Mouse (Mus musculus) heart, adult 18-20 months (tissue): ENCODE results near the gene Kat8. TPM values are rescaled to one million over a fixed set of nuclear protein-coding genes. Genes with fewer than 3 reads are reported as not detected.
"Not testable (repeated sequence)": the region's sequence is repeated elsewhere in the genome, so short reads cannot be mapped to it uniquely, and the experiment has no call there.

Source experiments
- DNase-seq, 2 experiments: peaks; one replicate each; pipeline ENCODE4 v3.0.0; 2021 to 2022; ENCODE audit warnings: mixed read lengths in 1 of 2
- long read RNA-seq, 2 experiments: library from polyadenylated mRNA; stranded (forward); transcript quantifications; one replicate each; pipeline ENCODE4 v2.0.0; 2021
- total RNA-seq, 2 experiments: library from RNA; stranded (reverse); gene quantifications; 2 replicates each; pipeline ENCODE4 v1.2.3; 2021

Gene Kat8
- total RNA-seq, result 10 to 100 TPM; 14.1 to 14.6 TPM
- long read RNA-seq, experiment 1, transcript Kat8-201 (11 exons, 1,579 nt), result major isoform, 14 of 16 reads
- long read RNA-seq, experiment 1, partial matches to known transcripts, result 0 of 16 reads
- long read RNA-seq, experiment 1, other reads (novel, unspliced or antisense), result 2 of 16 reads
- long read RNA-seq, experiment 2, transcript Kat8-201 (11 exons, 1,579 nt), result major isoform, 5 of 5 reads
- long read RNA-seq, experiment 2, partial matches to known transcripts, result 0 of 5 reads
- long read RNA-seq, experiment 2, other reads (novel, unspliced or antisense), result 0 of 5 reads

DNA sequence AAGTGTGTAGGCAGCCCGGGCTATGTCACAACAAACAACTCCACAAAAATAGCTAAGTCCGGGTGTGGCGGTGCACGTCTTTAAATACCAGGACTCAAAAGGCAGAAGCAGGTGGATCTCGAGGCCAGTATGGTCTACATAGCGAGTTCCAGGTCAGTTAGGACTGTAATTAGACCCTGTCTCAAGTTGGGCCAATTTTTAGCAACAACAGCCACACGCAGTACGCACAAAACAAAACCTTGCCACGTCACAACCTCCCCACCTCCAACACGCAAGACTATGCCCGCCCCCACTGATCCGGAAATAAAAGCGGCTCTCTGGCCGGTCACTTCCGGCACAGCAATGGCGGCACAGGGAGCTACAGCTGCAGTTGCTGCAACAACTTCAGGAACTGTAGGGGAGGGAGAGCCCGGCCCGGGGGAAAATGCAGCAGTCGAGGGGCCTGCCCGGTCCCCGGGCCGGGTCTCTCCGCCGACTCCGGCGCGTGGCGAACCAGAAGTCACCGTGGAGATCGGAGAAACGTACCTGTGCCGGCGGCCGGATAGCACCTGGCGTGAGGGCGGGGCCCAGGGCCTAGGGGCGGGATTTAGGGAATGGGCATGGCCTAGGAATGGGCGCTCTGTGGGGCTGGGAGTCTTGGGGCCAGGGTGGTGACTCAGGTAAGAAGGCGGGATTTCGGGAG, at the start of gene Kat8:
TSS of gene Kat8 (plus strand) at position 327 of the 682 bp plus-strand sequence.
- DNase-seq, result peak; percentile 91 to 94

DNA sequence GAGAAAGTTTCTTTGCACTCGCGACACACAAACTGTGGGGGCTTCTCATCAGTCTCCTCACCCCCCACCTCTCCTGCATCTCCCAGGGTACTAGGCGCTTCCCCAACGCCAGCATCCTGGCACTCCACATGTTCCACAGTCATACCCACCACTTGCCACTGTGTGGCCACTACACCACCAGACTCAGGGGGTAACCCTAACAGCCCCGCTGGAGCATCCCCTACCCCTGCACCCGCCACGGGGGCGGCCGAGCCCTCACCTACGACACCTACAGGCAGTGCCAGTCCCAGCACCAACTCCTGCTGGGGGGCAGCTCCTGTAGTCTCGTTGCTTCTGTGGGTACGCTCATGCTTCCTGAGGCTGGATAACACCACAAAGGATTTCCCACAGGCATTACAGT, 45.9 kb upstream of the Kat8 start:
- no peak for DNase-seq

- no peak for DNase-seq
These were observed 44.7 kb upstream of the Kat8 start for GRCm38 (mm10) chr7:127867641-127868040.

DNA sequence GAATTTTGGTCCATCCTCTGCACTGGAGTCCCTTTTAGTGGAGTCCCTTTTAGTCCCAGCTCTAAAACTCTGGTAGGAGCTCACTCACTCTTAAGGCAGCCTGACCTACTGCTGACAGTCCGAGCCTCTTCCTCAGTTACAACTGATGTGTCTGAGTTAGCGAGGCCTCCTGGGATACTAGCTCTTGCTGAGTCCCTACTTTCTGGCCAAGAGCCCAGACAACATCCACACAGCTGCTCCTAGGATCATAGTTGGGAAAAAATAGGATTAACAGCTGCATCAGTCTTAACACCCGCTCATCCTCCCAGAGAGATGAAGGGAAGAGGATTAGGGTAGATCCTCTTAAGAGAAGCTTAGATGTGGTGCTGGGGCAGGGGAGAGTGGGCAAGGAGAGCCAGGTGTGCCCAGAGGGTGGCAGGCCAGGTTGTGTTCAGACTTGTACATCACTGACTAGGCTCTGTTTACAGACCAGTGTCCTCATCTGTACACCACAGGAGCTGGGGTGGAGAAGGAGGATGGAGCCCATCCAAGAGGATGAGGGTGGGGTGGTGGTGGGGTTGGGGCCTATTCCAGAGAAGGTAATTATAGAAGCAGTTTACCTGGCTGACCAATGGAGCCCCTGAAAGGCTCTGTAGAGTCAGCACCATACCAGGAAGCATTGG, 43.0 kb upstream of the Kat8 start:
- DNase-seq, result peak; percentile 46 to 70

DNA sequence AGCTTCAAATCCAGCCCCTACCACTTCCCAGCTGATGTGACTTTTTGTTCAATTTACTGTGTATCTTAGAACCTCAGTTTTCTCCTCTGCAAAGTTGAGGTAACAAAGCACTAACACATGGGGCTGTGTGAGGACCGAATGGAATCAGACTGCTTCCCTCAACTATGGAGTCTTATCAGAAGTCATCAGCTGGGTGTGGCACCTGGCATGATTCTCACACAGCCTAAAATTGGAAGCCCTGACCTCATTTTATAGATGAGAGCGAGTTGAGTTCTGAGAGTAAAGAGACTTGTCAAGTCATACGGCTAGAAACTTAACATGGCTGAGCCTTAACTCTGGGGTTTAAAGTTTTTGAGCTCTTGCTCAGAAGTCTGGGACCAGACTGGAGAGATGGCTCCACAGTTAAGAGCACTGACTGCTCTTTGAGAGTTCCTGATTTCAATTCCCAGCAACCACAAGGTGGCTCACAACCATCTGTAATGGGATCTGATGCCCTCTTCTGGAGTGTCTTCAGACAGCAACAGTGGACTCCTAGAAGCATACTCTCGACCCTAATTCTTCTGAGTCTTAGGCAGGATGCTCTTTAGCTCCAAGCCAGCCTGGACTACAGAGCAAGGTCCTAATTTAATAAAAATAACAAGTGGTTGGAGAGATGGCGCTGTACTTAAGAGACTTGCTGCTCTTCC, 42.0 kb upstream of the Kat8 start:
- no peak for DNase-seq

DNA sequence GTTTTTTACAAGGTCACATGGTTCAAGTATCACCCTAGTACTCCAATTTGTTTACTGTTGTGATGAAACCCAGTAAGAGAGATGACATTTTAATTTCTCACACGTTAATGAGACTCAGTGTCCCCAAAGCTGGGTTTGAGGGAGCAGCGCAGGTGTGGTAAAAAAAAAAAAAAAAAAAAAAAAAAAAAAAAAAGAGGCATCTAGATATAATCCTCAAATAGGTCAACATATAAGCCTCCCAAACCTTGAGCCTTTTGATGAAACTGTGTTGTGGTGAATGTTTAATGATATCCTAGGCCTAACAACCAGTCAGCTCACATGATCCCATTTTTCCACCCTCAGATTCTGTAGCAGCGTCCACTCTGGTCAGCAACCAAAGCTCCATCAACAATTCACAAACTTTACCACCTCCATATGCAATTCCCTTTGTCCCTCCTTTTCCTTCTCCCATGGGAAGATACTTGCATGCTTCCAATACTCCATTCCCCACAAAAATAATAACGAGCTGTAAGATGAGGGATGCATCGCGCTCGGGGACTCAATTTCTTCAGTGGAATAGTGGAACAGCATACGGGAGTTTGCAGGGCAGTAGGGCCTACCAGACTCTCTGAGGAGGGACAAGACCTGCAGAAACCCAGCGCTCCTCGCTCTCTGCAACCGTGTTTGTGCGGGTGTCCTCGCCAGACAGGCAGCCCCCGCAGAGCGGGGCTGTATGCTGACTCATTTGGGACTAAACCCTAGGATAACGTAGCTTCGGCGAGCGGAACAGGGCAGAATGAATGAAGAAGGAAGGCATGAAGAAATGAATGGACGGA, 37.3 kb upstream of the Kat8 start:
- no peak for DNase-seq

DNA sequence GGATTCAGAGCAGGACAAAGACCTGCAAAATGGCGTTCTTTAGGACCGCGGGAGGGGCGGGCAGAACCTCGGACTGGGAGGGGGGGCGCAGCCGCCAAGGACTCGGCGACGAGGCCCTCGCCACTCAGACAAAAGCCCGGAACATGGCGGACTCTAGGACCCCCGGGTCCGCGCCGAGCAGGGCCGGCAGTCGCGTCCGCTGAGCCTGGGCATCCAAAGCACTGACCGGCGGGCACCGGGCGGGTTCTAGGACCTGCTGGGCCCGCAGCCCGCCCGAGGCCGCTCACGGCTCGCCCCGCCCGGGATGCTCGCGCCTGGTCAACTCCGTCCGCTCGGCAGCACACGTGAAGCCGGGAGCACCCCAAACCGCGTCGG, 36.7 kb upstream of the Kat8 start:
- peak; percentile 95 for DNase-seq

GRCm38 (mm10) chr7:127876041-127876466, 36.3 kb upstream of the Kat8 start, which contains the start of gene Zfp646:
Gene Zfp646, plus strand, starts transcription at chr7:127876221.
- peak; percentile 84 to 87 for DNase-seq

DNA sequence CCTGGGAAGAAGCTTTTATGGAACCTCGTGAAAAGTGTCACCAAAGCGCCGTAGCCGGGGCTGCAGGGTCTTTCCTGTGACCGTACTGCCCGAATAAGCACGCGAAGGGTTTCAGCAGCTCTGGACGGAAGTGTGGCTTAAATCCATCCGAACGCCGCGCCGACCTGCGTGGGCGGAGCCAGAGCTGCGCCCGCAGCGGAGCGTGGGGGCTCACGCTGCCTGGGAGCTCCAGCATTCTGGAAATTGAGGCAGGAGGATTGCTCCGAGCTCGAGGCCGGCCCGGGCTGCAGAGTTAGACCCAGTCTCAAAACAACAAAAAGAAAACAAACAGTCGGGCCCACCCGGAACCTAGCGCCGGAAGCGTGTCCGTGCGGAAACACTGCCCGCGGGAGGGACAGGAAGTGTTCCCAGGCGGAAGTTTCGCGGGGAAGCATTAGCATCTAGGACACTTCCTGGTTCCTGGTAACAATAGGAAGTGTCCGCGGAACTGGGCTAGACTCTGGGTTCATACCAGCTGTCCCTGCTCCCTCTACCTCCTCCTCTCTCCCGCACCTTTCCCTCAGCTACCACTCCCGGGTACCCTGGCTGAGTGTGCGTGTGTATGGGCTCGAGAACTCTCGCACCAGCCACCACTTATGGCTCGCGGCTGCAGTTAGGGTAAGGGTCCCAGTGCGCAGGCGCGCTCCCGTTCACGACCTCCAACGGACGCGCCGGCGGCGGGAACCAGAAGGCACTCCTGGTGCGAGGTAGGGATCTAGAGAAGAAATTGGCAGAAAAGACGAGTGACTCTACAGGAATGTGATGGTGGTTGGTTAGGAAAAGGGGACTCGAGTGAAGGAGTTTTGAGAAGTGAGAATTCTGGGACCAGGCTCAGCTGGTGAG, 35.6 kb upstream of the Kat8 start, which contains the start of gene Zfp668:
TSS of gene Zfp668 (minus strand) at position 362 of the 882 bp plus-strand sequence.
- DNase-seq, result peak; percentile 93 to 95

DNA sequence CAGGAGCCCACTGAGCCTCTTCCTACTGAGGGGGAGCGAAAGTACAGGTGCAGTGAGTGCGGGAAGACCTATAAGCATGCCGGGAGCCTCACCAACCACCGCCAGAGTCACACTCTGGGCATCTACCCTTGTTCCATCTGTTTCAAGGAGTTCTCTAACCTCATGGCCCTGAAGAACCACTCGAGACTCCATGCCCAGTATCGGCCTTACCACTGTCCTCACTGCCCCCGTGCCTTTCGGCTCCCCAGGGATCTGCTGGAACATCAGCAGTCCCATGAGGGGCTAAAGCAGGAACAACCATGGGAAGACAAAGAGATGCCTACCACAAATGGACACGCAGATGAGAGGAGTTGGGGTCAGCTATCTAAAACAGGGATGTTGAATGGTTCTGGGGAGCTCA, 33.0 kb upstream of the Kat8 start:
- DNase-seq, result no peak

GRCm38 (mm10) chr7:127880431-127880830, 31.9 kb upstream of the Kat8 start:
- no peak for DNase-seq

- DNase-seq, result peak; percentile 84 to 88
These were observed 26.4 kb upstream of the Kat8 start for GRCm38 (mm10) chr7:127885951-127886350.

- no peak for DNase-seq
These were observed 25.8 kb upstream of the Kat8 start for GRCm38 (mm10) chr7:127886551-127886950.

DNA sequence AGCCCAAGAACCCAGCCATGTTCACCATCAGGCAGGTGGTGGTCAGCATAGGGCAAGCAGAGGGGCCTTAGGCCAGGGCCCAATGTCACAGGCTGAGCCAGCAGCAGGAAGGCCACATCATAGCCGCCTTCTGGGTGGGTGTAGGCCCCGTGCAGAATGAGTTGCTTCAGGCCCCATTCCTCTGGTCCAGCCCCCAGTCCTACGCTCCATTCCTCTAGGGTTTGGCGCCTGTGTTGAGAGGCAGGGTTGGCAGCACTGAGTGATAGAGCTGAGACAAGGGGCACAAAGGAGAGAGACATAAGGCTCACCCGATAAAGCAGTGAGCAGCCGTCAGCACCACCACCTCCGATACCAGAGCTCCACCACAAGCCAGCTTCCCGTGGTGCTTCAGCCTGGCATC, 25.1 kb upstream of the Kat8 start:
- DNase-seq, result no peak

- DNase-seq, result no peak
These were observed 24.5 kb upstream of the Kat8 start for GRCm38 (mm10) chr7:127887781-127888180.

DNA sequence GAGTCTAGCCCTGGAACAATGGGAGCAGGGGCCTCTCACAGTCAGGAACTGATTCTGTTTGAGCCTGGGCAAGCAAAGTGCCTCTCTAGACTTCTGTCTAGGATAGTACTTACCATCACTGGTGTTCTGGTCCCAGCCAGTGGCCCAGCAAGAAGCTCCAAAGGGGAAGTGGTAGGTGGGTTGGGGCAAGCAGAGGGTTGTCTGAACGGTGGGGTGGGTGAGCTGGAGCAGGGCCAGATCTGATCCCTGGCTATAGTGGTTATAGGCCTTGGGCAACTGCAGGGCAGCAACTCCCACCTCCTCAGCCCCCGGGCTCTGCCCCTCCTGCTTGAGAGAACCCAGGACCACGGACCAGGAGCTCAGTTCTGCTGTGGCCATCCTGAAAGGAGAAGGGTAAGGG, 23.5 kb upstream of the Kat8 start:
- no peak for DNase-seq

DNA sequence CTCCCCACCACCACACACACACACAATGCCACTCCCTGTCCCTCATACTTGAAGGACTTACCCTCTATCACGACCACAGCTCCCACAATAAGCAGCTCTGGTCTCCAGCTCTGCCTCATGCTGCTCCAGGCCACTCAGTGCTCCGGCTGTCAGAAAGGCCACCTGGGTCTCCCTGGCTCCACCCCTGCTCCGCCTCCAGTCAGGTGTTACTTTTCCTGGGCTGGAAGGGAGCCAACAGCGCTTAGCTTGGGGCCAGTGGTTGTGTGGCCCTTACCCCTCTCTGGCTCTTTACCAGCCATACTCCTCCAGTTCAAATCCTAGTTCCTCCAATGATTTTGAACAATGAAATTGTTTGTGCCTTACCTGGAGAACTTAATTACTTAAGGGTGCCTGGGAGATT, 21.5 kb upstream of the Kat8 start, which contains the start of gene Prss53:
TSS of gene Prss53 (minus strand) at position 173 of the 400 bp plus-strand sequence.
- no peak for DNase-seq

GRCm38 (mm10) chr7:127894480-127894879, 17.8 kb upstream of the Kat8 start:
- DNase-seq, result no peak

GRCm38 (mm10) chr7:127895442-127895841, 16.9 kb upstream of the Kat8 start, which contains the start of the genes Gm21974 and Vkorc1:
Gene Gm21974, minus strand, starts transcription at chr7:127895454.
Gene Vkorc1, minus strand, starts transcription at chr7:127895617.
- peak; percentile 97 to 98 for DNase-seq

- not testable (repeated sequence) for DNase-seq
These were observed 16.4 kb upstream of the Kat8 start for GRCm38 (mm10) chr7:127895891-127896290.
